Mouse (Mus musculus) kidney, postnatal 0 days (tissue): ENCODE measurements around the gene Eif2d. TPM values are rescaled to one million over a fixed set of nuclear protein-coding genes. Genes with fewer than 3 reads are reported as not detected.

Experiments
- ATAC-seq: fragments of 200-750 bp; cut with Nextera tagmentation; replicated peaks from 2 replicates; pipeline ENCODE4 v1.8.0; 2017; ENCODE audit warnings: low read depth, moderate number of reproducible peaks, moderate TSS enrichment, moderate library complexity; ENCODE audit not compliant: low FRiP score
- DNase-seq: peaks from one replicate; pipeline ENCODE4 v3.0.0-alpha.2; 2016; ENCODE audit warnings: low spot score
- H3K27ac ChIP-seq: fragments of 300-500 bp; sonication (generic); 2 replicates; pipeline ENCODE4 v1.5.1; 2014; ENCODE audit warnings: mild to moderate bottlenecking
- H3K27me3 ChIP-seq: fragments of 300-500 bp; sonication (generic); 2 replicates; pipeline ENCODE4 v1.6.1; 2014; ENCODE audit warnings: low read length, mixed read lengths; ENCODE audit not compliant: insufficient read depth
- H3K36me3 ChIP-seq: fragments of 300-500 bp; sonication (generic); 2 replicates; pipeline ENCODE4 v1.6.1; 2014; ENCODE audit warnings: low read length, mixed read lengths; ENCODE audit not compliant: insufficient read depth
- H3K4me1 ChIP-seq: fragments of 300-500 bp; sonication (generic); replicated peaks from 2 replicates; pipeline ENCODE4 v1.6.1; 2014; ENCODE audit warnings: antibody characterized with exemption, low read length, mixed read lengths; ENCODE audit not compliant: insufficient read depth
- H3K4me2 ChIP-seq: fragments of 300-500 bp; sonication (generic); 2 replicates; pipeline ENCODE4 v1.6.1; 2014; ENCODE audit warnings: mild to moderate bottlenecking, low read length, moderate library complexity, mixed read lengths
- H3K4me3 ChIP-seq: fragments of 300-500 bp; sonication (generic); replicated peaks from 2 replicates; pipeline ENCODE4 v1.5.1; 2014; ENCODE audit warnings: low read depth, low read length
- H3K9ac ChIP-seq: fragments of 300-500 bp; sonication (generic); 2 replicates; pipeline ENCODE4 v1.6.1; 2014; ENCODE audit warnings: low read depth, low read length
- H3K9me3 ChIP-seq: fragments of 300-500 bp; sonication (generic); replicated peaks from 2 replicates; pipeline ENCODE4 v1.6.1; 2016; ENCODE audit warnings: low read length, inconsistent platforms, mixed read lengths
- CTCF ChIP-seq: IDR thresholded peaks from 2 replicates; pipeline ENCODE4 v1.5.1; 2016; ENCODE audit warnings: antibody characterized with exemption, low read depth, mild to moderate bottlenecking, moderate library complexity
- WGBS: fragments of 180-500 bp; shearing (Covaris S2); extraction: QIAGEN DNeasy Blood & Tissue Kit; methylation state at CpG from one replicate; pipeline ENCODE4 v1.1.7; 2014; 5-methylcytosine and 5-hydroxymethylcytosine counted together
- polyA plus RNA-seq: library from polyadenylated mRNA; unstranded; fragments of >200 nt; fragmentation: Nextera tagmentation; extraction: Ambion mirVana; gene quantifications from 2 replicates; pipeline ENCODE4 v1.2.1, GENCODE M21; 2015

Eif2d gene
- polyA plus RNA-seq, 1 experiment from 2014 or later = 49.1 TPM

DNA sequence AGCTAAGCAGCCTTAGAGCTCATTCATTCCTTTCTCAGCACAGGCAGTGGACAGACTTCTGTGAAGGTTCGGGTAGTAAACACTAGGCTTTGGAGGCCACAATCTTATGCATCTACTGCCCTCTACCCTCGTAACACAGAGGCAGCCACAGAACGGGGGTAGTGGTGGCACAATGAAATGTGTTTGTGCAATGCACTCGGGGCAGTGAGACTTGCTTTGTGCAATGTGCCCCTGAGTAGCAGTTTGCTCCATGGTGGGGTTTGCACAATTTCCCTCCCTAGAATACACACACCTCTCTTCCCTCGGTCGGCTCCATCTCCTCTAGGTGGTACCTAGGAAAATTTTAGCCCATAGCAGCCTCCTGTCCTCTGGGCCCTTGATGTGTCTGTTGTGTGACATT is 34.0 kb downstream of the Eif2d start:
- Histone ChIP-seq H3K36me3 (no peaks in the 10 kb centered on the region), H3K4me1 (no peaks in the 10 kb centered on the region; the same call in 1 of the 2 replicates), H3K27ac (no peak overlapping the region), H3K4me3 (no peak overlapping the region), H3K4me2 (no peak overlapping the region), H3K9me3 (no peaks in the 10 kb centered on the region), H3K9ac (no peak overlapping the region), H3K27me3 (no peaks in the 10 kb centered on the region)
- ATAC-seq = no peak
- DNase-seq = no peak
- no peak for TF ChIP-seq CTCF
- WGBS = 75% methylated on average over 6 of the region's 6 CpGs

DNA sequence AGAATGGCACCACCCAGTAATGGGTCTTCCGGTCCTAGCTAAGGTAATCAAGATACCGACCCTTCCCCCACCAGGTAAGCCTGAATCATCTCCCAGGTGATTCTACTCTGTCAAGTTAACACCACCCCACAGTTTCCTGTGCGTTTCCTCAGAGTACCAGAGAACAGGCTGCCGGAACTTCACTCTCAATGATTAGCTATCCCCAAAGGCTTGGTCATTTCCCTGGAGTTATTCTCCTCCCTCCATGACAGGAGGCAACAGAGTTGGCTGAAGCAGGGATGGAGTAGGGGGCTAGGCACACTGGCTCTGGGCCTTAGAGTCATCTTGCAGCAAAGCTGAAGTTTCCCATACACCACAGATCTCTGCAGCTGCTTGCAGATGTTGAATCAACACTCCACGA is 34.9 kb downstream of the Eif2d start:
- no peak for DNase-seq
- ATAC-seq = no peak; the same call in 1 of the 2 replicates
- 72% methylated on average over 5 of the region's 5 CpGs for WGBS

GRCm38 (mm10) chr1:131188655-131189054 is 35.7 kb downstream of the Eif2d start:
- Histone ChIP-seq H3K9me3 (no peaks in the 10 kb centered on the region), H3K27me3 (no peaks in the 10 kb centered on the region), H3K9ac (no peak overlapping the region), H3K4me3 (no peak overlapping the region), H3K4me1 (no peaks in the 10 kb centered on the region; the same call in 1 of the 2 replicates), H3K4me2 (no peak overlapping the region), H3K27ac (no peak overlapping the region), H3K36me3 (no peaks in the 10 kb centered on the region)
- 89% methylated on average over 5 of the region's 5 CpGs for WGBS
- no peak for ATAC-seq
- TF ChIP-seq CTCF = no peak
- no peak for DNase-seq

More for the DNA sequence above, 34.9 kb downstream of the Eif2d start:
- Histone ChIP-seq H3K4me3 (no peak overlapping the region), H3K4me1 (no peaks in the 10 kb centered on the region; the same call in 1 of the 2 replicates), H3K4me2 (no peak overlapping the region), H3K27me3 (no peaks in the 10 kb centered on the region), H3K27ac (no peak overlapping the region), H3K36me3 (no peaks in the 10 kb centered on the region), H3K9me3 (no peaks in the 10 kb centered on the region), H3K9ac (no peak overlapping the region)
- TF ChIP-seq CTCF = no peak

DNA sequence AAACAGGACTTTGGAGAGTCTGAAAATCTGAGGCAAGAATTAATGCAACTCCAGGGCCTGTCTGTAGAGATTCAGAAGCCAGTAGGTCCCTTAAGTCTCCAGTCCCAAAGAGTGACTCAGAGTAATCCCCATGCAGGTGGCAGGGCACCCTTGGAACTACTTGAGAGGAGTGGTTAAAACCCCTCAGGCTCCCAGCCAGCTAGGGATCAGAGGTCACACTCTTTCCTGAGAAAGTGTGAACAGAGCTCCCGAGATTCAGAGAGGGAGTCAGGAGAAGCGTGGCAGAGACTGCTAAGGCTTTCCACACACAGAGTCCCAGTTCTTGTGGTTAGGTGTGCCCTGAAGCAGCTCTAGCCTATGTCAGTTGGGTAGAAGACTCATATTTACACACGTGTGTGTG is 40.8 kb downstream of the Eif2d start:
- Histone ChIP-seq H3K4me3 (no peak overlapping the region), H3K27ac (no peak overlapping the region), H3K9ac (no peak overlapping the region), H3K4me2 (no peak overlapping the region), H3K36me3 (no peaks in the 10 kb centered on the region), H3K9me3 (no peaks in the 10 kb centered on the region), H3K27me3 (no peaks in the 10 kb centered on the region), H3K4me1 (no peaks in the 10 kb centered on the region)
- WGBS = 41% methylated on average over 3 of the region's 3 CpGs
- ATAC-seq (no peak), DNase-seq (no peak)
- TF ChIP-seq CTCF = no peak

DNA sequence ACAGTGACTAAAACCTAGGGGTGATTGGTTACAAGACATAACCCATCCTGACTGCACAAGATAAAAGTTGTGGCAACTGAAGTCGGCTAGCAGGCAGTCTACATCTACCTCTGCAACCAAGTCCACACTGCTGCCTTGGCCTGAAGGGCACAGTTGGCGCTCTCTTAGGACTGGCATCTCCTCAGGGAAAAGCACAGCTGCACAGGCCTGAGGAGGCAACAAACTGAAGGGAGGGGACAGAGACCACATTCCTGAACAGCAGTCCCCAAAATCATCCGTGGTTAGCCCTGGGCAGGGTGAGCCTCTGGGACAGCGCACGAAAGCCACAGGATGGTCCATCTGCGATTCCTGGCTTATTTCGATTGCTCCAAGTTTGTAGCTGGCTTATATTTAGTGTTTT is 42.7 kb downstream of the Eif2d start:
- Histone ChIP-seq H3K36me3 (no peaks in the 10 kb centered on the region), H3K4me1 (no peaks in the 10 kb centered on the region; the same call in 1 of the 2 replicates), H3K4me3 (no peak overlapping the region), H3K27me3 (no peaks in the 10 kb centered on the region), H3K9ac (no peak overlapping the region), H3K27ac (no peak overlapping the region), H3K9me3 (no peaks in the 10 kb centered on the region), H3K4me2 (no peak overlapping the region)
- ATAC-seq (no peak), DNase-seq (no peak)
- TF ChIP-seq CTCF = no peak
- 93% methylated on average over 7 of the region's 7 CpGs for WGBS

DNA sequence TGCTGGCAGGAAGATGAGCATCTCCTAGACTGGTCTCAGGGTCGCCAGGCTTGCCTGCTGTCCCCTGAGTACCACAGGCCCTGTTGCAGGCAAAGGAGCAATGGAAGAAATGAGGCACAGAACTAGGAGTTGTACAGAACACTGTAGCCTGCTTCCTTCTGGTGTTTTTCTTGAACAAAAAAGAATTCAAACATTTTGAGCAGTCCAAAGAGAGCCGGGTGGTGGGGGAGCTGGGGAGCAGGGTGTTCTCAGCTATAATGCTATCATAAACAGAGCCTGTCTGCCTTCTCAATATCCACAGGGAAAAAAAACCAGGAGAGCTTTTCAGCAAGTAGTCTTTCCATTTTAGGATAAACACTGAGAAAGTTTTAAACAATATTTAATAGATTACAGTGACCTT is 43.1 kb downstream of the Eif2d start:
- no peak overlapping the region for H3K4me3 ChIP-seq
- no peaks in the 10 kb centered on the region for H3K9me3 ChIP-seq
- no peak for ATAC-seq
- H3K9ac ChIP-seq = no peak overlapping the region
- H3K27ac ChIP-seq = no peak overlapping the region
- WGBS = 63% methylated on average over 2 of the region's 2 CpGs
- no peak for TF ChIP-seq CTCF
- DNase-seq = no peak
- no peak overlapping the region for H3K4me2 ChIP-seq
- H3K27me3 ChIP-seq = no peaks in the 10 kb centered on the region
- H3K36me3 ChIP-seq = no peaks in the 10 kb centered on the region
- H3K4me1 ChIP-seq = no peaks in the 10 kb centered on the region; the same call in 1 of the 2 replicates

GRCm38 (mm10) chr1:131198417-131198960 is 45.5 kb downstream of the Eif2d start:
- Histone ChIP-seq H3K9me3 (no peaks in the 10 kb centered on the region), H3K4me2 (no peak overlapping the region), H3K27ac (no peak overlapping the region), H3K9ac (no peak overlapping the region), H3K36me3 (no peaks in the 10 kb centered on the region), H3K4me1 (no peaks in the 10 kb centered on the region; the same call in 1 of the 2 replicates), H3K4me3 (no peak overlapping the region), H3K27me3 (no peaks in the 10 kb centered on the region)
- 74% methylated on average over 9 of the region's 9 CpGs for WGBS
- no peak for DNase-seq
- TF ChIP-seq CTCF = no peak
- no peak for ATAC-seq
